Mouse (Mus musculus) left cerebral cortex, adult 8-10 months (tissue): ENCODE data around the gene Tln2. TPM values are rescaled to one million over a fixed set of nuclear protein-coding genes. Genes with fewer than 3 reads are reported as not detected.

Experiments used
- microRNA-seq, 2 experiments: library from miRNA; unstranded; fragments of <30 nt; microRNA quantifications; one replicate each; pipeline ENCODE4 v1.2.0; 2022
- total RNA-seq, 4 experiments: library from RNA; stranded (reverse); gene quantifications; 2 replicates each; pipeline ENCODE4 v1.2.4; 2022

The Tln2 gene
- total RNA-seq, 4 experiments from 2014 or later: 87.9 to 106 (median 99.3) TPM

Small RNA genes within 50 kb of the gene (microRNA-seq; reads per million reads assigned to microRNA genes)
- 61.4 to 79.6 reads per million in 2 experiments for gene Mir190a

Other genes with a start within 250 kb of the Tln2 start
- gene C2cd4b, start 199.7 kb upstream of the Tln2 start, total RNA-seq: 1 to 10 TPM; 1.2 to 1.7 (median 1.4) TPM